In genomic region chr12:116077074-116077854, GRCm38 (mm10) we compare ENCODE assay signal across 7 mouse cellular contexts. TPM values are rescaled to one million over a fixed set of nuclear protein-coding genes. Genes with fewer than 3 reads are reported as not detected.
DNase-seq lines count a peak whose midpoint lies in the region; ATAC-seq and TF ChIP-seq lines count a peak whose summit lies in the region.

Gene Vipr2, plus strand, starts transcription at chr12:116077726.

- peak within 1 kb of the TSS; percentile 68 for H3K4me3 ChIP-seq in forebrain, embryonic 10.5 days
- H3K4me3 ChIP-seq in limb, embryonic 13.5 days, result peak within 1 kb of the TSS; percentile 62
- peak within 1 kb of the TSS; percentile 64 for H3K4me3 ChIP-seq in midbrain, embryonic 12.5 days
- H3K4me3 ChIP-seq in stomach, embryonic 16.5 days (replicated peaks; ENCODE audit: low read length), result peak within 1 kb of the TSS; percentile 68

- peak within 1 kb of the TSS; percentile 79 for H3K9ac ChIP-seq in limb, embryonic 13.5 days
- H3K9ac ChIP-seq in midbrain, embryonic 12.5 days (replicated peaks), result peak within 1 kb of the TSS; percentile 69
- H3K9ac ChIP-seq in stomach, embryonic 16.5 days (ENCODE audit: low read length), result peak within 1 kb of the TSS; percentile 82

- peak; percentile 64 for DNase-seq in R1 (ENCODE audit: low read depth, low spot score)
- DNase-seq in brain, embryonic 14.5 days (ENCODE audit: low read depth), result peak; percentile 85
- peak; percentile 78 for DNase-seq in forebrain, embryonic 10.5 days (ENCODE audit: extremely low spot score, low spot score)
- DNase-seq in heart, postnatal 14 days, result peak; percentile 62 to 68

- 5% methylated on average over 33 of the region's 33 CpGs for WGBS in forebrain, embryonic 10.5 days
- WGBS in limb, embryonic 13.5 days, result 4% methylated on average over 31 of the region's 33 CpGs
- 5% methylated on average over 33 of the region's 33 CpGs for WGBS in midbrain, embryonic 12.5 days
- WGBS in stomach, embryonic 16.5 days, result 6% methylated on average over 33 of the region's 33 CpGs

- intact Hi-C loops in heart, postnatal 14 days (cut with DNase I), result no loop called here

- TF ChIP-seq CTCF in brain, embryonic 14.5 days (IDR thresholded peaks at IDR 0.05; ENCODE audit: borderline replicate concordance, extremely low read depth, insufficient read depth, insufficient read length), result no peak

- H3K4me2 ChIP-seq in limb, embryonic 13.5 days (replicated peaks), result peak within 1 kb of the TSS; percentile 91
- H3K4me2 ChIP-seq in midbrain, embryonic 12.5 days (replicated peaks), result peak within 1 kb of the TSS; percentile 77
- peak within 1 kb of the TSS; percentile 87 for H3K4me2 ChIP-seq in stomach, embryonic 16.5 days (ENCODE audit: low read depth, low read length)

- peaks cover 50% of the 10 kb centered on the region for H3K27me3 ChIP-seq in forebrain, embryonic 10.5 days (ENCODE audit: poor library complexity, severe bottlenecking)
- peaks cover 28% of the 10 kb centered on the region for H3K27me3 ChIP-seq in limb, embryonic 13.5 days
- H3K27me3 ChIP-seq in midbrain, embryonic 12.5 days, result peaks cover 27% of the 10 kb centered on the region
- no peaks in the 10 kb centered on the region for H3K27me3 ChIP-seq in stomach, embryonic 16.5 days (ENCODE audit: control insufficient read depth, insufficient read depth, low read length)

- H3K27ac ChIP-seq in forebrain, embryonic 10.5 days, result peak within 1 kb of the TSS; percentile 86
- H3K27ac ChIP-seq in limb, embryonic 13.5 days, result no peak within 1 kb of the TSS
- no peak within 1 kb of the TSS for H3K27ac ChIP-seq in midbrain, embryonic 12.5 days (replicated peaks)
- no peak within 1 kb of the TSS; the same call in 1 of the 2 replicates for H3K27ac ChIP-seq in stomach, embryonic 16.5 days (ENCODE audit: low read length)

- peaks cover 12% of the 10 kb centered on the region for H3K4me1 ChIP-seq in forebrain, embryonic 10.5 days
- H3K4me1 ChIP-seq in limb, embryonic 13.5 days, result 0 out of 2 replicates have a peak, but pooled peaks cover 3% of the 10 kb centered on the region
- H3K4me1 ChIP-seq in midbrain, embryonic 12.5 days, result peaks cover 8% of the 10 kb centered on the region; the same call in 1 of the 2 replicates
- H3K4me1 ChIP-seq in stomach, embryonic 16.5 days (ENCODE audit: control insufficient read depth, insufficient read depth, low read length), result peaks cover 6% of the 10 kb centered on the region; the same call in 1 of the 2 replicates

- peak; percentile 93 for ATAC-seq in limb, embryonic 13.5 days (ENCODE audit: low FRiP score, low read depth)
- peak; percentile 96 for ATAC-seq in midbrain, embryonic 12.5 days (ENCODE audit: low FRiP score, low read depth)
- peak; percentile 95 for ATAC-seq in stomach, embryonic 16.5 days (ENCODE audit: insufficient read depth, low FRiP score)

- no peaks in the 10 kb centered on the region for H3K9me3 ChIP-seq in forebrain, embryonic 10.5 days
- no peaks in the 10 kb centered on the region for H3K9me3 ChIP-seq in limb, embryonic 13.5 days
- no peaks in the 10 kb centered on the region for H3K9me3 ChIP-seq in midbrain, embryonic 12.5 days
- H3K9me3 ChIP-seq in stomach, embryonic 16.5 days (replicated peaks; ENCODE audit: control insufficient read depth, low read length), result no peaks in the 10 kb centered on the region

- H3K36me3 ChIP-seq in forebrain, embryonic 10.5 days (replicated peaks), result no peaks in the 10 kb centered on the region
- no peaks in the 10 kb centered on the region for H3K36me3 ChIP-seq in limb, embryonic 13.5 days
- no peaks in the 10 kb centered on the region for H3K36me3 ChIP-seq in midbrain, embryonic 12.5 days
- no peaks in the 10 kb centered on the region for H3K36me3 ChIP-seq in stomach, embryonic 16.5 days (ENCODE audit: control insufficient read depth, insufficient read depth, low read length)

- peak; percentile 28; the same call in 1 of the 2 replicates for TF ChIP-seq POLR2A in brain, embryonic 14.5 days (IDR thresholded peaks at IDR 0.05; ENCODE audit: borderline replicate concordance, extremely low read depth, insufficient read depth, insufficient read length, poor library complexity, severe bottlenecking)

RNA-seq across cellular contexts. Expression of gene Vipr2, which starts in this region (rescaled TPM):
- polyA plus RNA-seq in brain, embryonic 14.5 days (2012; rRNA removed), result 1.7 and 2.1 TPM in 2 replicates
- 2.9 and 3.2 TPM in 2 replicates for polyA plus RNA-seq in forebrain, embryonic 10.5 days (2016; fragmentation: Nextera tagmentation; extraction: Ambion mirVana)
- 1 to 10 TPM; 2.2 to 2.3 TPM for total RNA-seq in heart, postnatal 14 days (2021)
- 2.2 and 3.2 TPM in 2 replicates for polyA plus RNA-seq in limb, embryonic 13.5 days (2015; fragmentation: Nextera tagmentation; extraction: Ambion mirVana)
- polyA plus RNA-seq in midbrain, embryonic 12.5 days (2016; fragmentation: Nextera tagmentation; extraction: Ambion mirVana), result 2.3 and 3.6 TPM in 2 replicates
- polyA plus RNA-seq in stomach, embryonic 16.5 days (2015; fragmentation: Nextera tagmentation; extraction: Ambion mirVana), result 8.9 and 10.3 TPM in 2 replicates
